Mouse (Mus musculus) embryonic facial prominence, embryonic 10.5 days (tissue): ENCODE measurements at regions not wholly inside any gene's neighbourhood (a gene's known extent, or its start where the extent isn't known, plus 50 kb on each side); places are given as distances from the start of the nearest gene placed in this dataset.
A peak's percentile ranks its signal among the peaks of the same experiment; 100 is the strongest.

Experiments
- DNase-seq: peaks from one replicate; pipeline ENCODE4 v3.0.0-alpha.2; 2017; ENCODE audit warnings: low spot score
- H3K27ac ChIP-seq: fragments of 300-500 bp; sonication (generic); replicated peaks from 2 replicates; pipeline ENCODE4 v1.5.1; 2016; ENCODE audit warnings: mild to moderate bottlenecking
- H3K27me3 ChIP-seq: fragments of 300-500 bp; sonication (generic); replicated peaks from 2 replicates; pipeline ENCODE4 v1.6.1; 2016; ENCODE audit warnings: low read depth, mild to moderate bottlenecking; ENCODE audit not compliant: poor library complexity, severe bottlenecking
- H3K36me3 ChIP-seq: fragments of 300-500 bp; sonication (generic); replicated peaks from 2 replicates; pipeline ENCODE4 v1.6.1; 2016; ENCODE audit warnings: mild to moderate bottlenecking, moderate library complexity
- H3K4me1 ChIP-seq: fragments of 300-500 bp; sonication (generic); 2 replicates; pipeline ENCODE4 v1.6.1; 2016
- H3K4me3 ChIP-seq: fragments of 300-500 bp; sonication (generic); 2 replicates; pipeline ENCODE4 v1.5.1; 2016; ENCODE audit warnings: mild to moderate bottlenecking, moderate library complexity
- H3K9me3 ChIP-seq: fragments of 300-500 bp; sonication (generic); 2 replicates; pipeline ENCODE4 v1.6.1; 2016; ENCODE audit warnings: mild to moderate bottlenecking
- WGBS: fragments of 180-500 bp; shearing (Covaris S2); methylation state at CpG from one replicate; pipeline ENCODE4 v1.1.7; 2016; 5-methylcytosine and 5-hydroxymethylcytosine counted together

GRCm38 (mm10) chr9:117903025-117903424 is 137.3 kb upstream of the Azi2 start:
- DNase-seq = peak; percentile 54

DNA sequence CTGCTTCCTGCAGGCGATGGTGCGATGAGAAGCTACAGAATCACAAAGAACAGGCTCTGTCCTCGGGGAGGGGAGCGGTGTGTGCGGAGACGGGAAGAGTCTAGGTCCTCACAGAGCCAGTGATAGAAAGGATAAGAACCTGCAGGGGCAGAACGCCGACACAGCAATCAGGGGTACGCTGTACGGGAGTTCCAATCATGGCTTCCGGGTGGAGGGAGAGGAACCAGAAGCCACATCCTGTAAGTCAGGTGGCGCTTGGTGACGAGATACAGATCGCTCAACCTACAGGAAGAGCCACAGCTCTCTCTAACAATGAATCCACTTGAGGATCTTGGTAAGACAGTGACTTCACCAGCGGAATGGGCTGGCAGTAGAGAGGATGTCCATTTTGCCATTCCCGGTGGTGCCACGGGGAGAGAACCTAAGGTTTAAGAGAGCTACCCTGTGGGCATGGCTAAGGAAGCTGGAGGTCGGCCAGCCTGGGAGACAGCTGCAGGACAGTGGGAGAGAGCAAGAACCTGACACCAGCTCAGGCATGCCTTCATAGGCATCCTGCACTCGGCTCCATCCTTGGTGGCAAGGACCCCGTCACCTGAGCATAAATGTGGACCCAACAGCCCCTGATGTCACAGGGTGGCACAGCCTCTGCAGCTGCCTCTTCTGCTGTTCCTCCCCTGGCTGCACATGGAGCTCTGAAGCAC is 137.9 kb upstream of the Azi2 start:
- DNase-seq = no peak
- H3K4me1 ChIP-seq = peaks cover 10% of the 10 kb centered on the region
- H3K9me3 ChIP-seq = no peaks in the 10 kb centered on the region
- no peaks in the 10 kb centered on the region for H3K27me3 ChIP-seq
- no peaks in the 10 kb centered on the region for H3K36me3 ChIP-seq
- 89% methylated on average over 20 of the region's 20 CpGs for WGBS
- no peak overlapping the region for H3K27ac ChIP-seq
- no peak overlapping the region for H3K4me3 ChIP-seq

More at GRCm38 (mm10) chr9:117903025-117903424, 137.3 kb upstream of the Azi2 start:
- Histone ChIP-seq H3K27ac (no peak overlapping the region), H3K27me3 (no peaks in the 10 kb centered on the region), H3K4me1 (peaks cover 10% of the 10 kb centered on the region), H3K4me3 (no peak overlapping the region), H3K36me3 (no peaks in the 10 kb centered on the region), H3K9me3 (no peaks in the 10 kb centered on the region)
- 46% methylated on average over 4 of the region's 4 CpGs for WGBS

- Histone ChIP-seq H3K9me3 (no peaks in the 10 kb centered on the region), H3K4me1 (peaks cover 10% of the 10 kb centered on the region), H3K27ac (no peak overlapping the region), H3K4me3 (no peak overlapping the region), H3K36me3 (no peaks in the 10 kb centered on the region), H3K27me3 (no peaks in the 10 kb centered on the region)
- 88% methylated on average over 12 of the region's 12 CpGs for WGBS
- no peak for DNase-seq
These were observed 139.7 kb upstream of the Azi2 start for GRCm38 (mm10) chr9:117900631-117901030.

DNA sequence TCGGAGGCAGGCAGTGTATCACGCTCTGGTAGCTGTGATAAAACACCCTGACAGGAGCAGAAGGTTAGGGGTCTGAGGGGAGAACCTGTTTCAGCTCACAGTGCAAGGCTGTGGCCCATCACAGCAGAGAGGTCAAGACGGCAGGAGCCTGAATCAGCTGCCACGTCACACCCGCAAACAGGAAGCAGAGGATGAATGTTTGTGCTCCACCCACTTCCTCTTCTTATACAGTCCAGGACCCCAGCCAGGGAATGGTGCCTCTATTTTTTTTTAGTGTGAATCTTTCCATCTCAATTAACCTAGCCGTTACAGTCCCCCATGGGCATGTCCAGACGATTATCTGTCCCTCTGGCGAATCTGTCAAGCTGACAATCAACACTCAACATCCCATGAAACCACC is 143.8 kb upstream of the Azi2 start:
- DNase-seq = no peak
- H3K4me3 ChIP-seq = no peak overlapping the region
- H3K4me1 ChIP-seq = peaks cover 7% of the 10 kb centered on the region; the same call in 1 of the 2 replicates
- WGBS = 71% methylated on average over 8 of the region's 8 CpGs
- no peak overlapping the region for H3K27ac ChIP-seq
- no peaks in the 10 kb centered on the region for H3K36me3 ChIP-seq
- no peaks in the 10 kb centered on the region for H3K9me3 ChIP-seq
- no peaks in the 10 kb centered on the region for H3K27me3 ChIP-seq

GRCm38 (mm10) chr9:117892601-117893000 is 147.7 kb upstream of the Azi2 start:
- Histone ChIP-seq H3K4me3 (no peak overlapping the region), H3K27ac (no peak overlapping the region), H3K36me3 (no peaks in the 10 kb centered on the region), H3K9me3 (no peaks in the 10 kb centered on the region), H3K27me3 (no peaks in the 10 kb centered on the region), H3K4me1 (peaks cover 7% of the 10 kb centered on the region; the same call in 1 of the 2 replicates)
- WGBS = 71% methylated on average over 6 of the region's 6 CpGs
- DNase-seq = peak; percentile 11

DNA sequence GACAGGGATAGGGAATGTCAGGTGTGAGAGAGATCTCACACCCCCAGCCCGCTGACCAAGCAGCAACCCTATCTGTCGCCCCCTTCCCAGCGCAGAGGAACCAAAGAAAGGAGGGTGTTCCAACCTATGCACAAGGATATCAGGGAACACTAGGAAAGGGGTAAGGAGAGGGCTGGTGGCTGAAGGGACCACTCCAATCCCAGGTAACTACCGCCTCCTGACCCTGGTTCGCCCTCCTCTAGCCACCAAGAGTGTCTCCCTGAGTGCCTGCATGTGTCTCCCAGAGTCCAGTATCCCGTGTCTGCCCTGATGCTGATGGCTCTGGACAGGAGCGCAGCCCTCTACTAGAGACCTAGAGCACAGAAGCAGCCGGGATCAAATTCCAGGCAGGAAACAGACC is 167.1 kb upstream of the Azi2 start:
- 28% methylated on average over 8 of the region's 8 CpGs for WGBS
- H3K27me3 ChIP-seq = peaks cover 60% of the 10 kb centered on the region
- H3K27ac ChIP-seq = no peak overlapping the region
- no peaks in the 10 kb centered on the region for H3K36me3 ChIP-seq
- no peak for DNase-seq
- no peaks in the 10 kb centered on the region for H3K9me3 ChIP-seq
- peak overlapping the region; percentile 66 for H3K4me3 ChIP-seq
- peaks cover 20% of the 10 kb centered on the region for H3K4me1 ChIP-seq

DNA sequence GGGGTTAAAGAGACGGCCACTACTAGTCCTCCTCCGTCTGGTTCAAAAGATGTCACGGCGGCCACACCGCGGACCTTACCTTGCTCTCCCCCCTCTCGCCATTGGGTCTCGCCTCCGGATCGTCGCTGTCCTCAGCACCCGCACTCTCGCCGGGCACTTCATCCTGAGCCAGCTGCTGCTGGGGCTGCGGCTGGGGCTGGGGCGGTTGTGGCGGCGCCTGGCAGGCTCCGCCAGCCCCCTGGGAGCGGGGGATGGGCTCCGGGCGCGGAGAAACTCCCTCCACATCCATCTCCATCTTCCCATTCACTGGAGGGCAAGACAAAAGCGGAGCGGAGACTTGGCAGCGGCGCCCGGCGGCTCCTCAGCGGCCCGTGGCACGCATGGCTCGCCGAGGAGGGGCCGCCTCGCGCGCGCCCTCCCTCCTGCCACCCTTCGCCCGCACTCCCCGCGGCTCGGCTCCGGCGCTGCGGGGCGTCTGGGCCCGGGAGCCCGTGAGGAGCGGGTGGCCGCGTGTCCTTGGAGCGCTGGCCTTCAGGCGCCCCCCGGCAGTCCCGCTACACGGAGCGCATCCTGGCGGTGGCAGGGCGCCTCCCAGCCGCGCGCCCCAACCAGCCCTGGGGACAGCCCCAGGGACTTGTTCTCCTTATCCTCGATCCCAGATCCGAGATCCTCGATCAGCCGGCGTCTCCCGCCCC is 167.8 kb upstream of the Azi2 start:
- H3K36me3 ChIP-seq = no peaks in the 10 kb centered on the region
- DNase-seq = peak; percentile 74
- peaks cover 20% of the 10 kb centered on the region for H3K4me1 ChIP-seq
- H3K9me3 ChIP-seq = no peaks in the 10 kb centered on the region
- H3K27me3 ChIP-seq = peaks cover 60% of the 10 kb centered on the region
- peak overlapping the region; percentile 80 for H3K27ac ChIP-seq
- H3K4me3 ChIP-seq = peak overlapping the region; percentile 66
- WGBS = under 1% methylated on average over 70 of the region's 70 CpGs

DNA sequence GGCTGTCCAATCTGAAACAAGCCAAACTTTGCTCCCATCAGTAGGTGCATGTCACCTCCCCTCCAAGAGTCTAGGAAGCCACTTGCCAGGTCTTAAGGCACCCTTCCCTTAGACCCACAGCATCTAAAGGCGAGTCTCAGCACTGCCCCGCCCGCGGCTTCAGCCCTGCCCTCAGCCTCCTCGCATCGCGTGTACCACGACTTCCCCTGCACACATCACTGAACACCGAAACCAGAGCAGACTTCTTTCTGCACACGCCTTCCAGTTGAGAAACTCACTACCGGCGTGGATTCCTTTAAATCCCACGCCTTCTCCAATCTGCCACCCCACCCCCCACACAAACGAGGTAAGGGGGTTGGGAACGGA is 168.3 kb upstream of the Azi2 start:
- H3K27ac ChIP-seq = peak overlapping the region; percentile 80
- peak overlapping the region; percentile 66 for H3K4me3 ChIP-seq
- DNase-seq = peak; percentile 48

DNA sequence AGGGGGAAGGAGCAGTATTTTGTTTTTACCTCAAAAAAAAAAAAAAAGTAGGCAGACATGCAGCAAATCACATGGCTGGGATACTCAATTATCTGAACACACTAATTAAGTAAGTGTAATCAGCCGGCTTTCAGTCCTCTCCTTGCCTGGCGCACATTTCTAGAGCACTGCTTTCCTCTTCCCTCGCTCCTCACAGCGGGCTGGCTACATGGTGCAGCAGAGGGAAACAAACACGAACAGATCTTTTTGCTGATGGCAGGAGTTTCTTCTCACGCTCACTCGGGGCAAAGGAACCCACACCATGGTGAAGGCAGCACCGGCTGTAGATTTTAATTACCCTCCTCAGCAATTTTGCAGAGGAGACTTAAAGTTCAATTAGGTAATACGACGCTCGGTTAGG is 169.7 kb upstream of the Azi2 start:
- Histone ChIP-seq H3K27ac (no peak overlapping the region), H3K9me3 (no peaks in the 10 kb centered on the region), H3K27me3 (peaks cover 60% of the 10 kb centered on the region), H3K36me3 (no peaks in the 10 kb centered on the region), H3K4me1 (peaks cover 20% of the 10 kb centered on the region), H3K4me3 (no peak overlapping the region)
- 67% methylated on average over 11 of the region's 11 CpGs for WGBS
- DNase-seq = no peak

More for the DNA sequence above, 168.3 kb upstream of the Azi2 start:
- no peaks in the 10 kb centered on the region for H3K9me3 ChIP-seq
- H3K4me1 ChIP-seq = peaks cover 20% of the 10 kb centered on the region
- peaks cover 60% of the 10 kb centered on the region for H3K27me3 ChIP-seq
- WGBS = under 1% methylated on average over 15 of the region's 15 CpGs
- no peaks in the 10 kb centered on the region for H3K36me3 ChIP-seq

DNA sequence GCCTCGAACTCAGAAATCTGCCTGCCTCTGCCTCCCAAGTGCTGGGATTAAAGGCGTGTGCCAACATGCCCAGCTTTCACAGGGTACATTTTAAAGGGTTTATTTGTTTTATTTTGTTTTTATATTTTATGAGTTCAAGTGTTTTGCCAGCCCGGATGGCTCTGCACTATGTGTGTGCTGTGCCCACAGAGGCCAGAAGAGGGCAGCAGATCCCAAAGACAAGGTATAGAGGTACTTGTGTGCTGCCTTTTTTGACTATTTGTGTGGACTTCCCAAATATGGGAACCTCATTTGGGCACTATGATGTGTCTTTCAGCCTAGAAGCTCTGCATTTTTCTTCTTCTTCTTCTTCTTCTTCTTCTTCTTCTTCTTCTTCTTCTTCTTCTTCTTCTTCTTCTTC is 176.4 kb upstream of the Azi2 start:
- Histone ChIP-seq H3K4me1 (no peaks in the 10 kb centered on the region), H3K4me3 (no peak overlapping the region), H3K27ac (no peak overlapping the region), H3K27me3 (no peaks in the 10 kb centered on the region), H3K36me3 (no peaks in the 10 kb centered on the region), H3K9me3 (no peaks in the 10 kb centered on the region)
- WGBS = 92% methylated on average over 3 of the region's 3 CpGs
- no peak for DNase-seq

DNA sequence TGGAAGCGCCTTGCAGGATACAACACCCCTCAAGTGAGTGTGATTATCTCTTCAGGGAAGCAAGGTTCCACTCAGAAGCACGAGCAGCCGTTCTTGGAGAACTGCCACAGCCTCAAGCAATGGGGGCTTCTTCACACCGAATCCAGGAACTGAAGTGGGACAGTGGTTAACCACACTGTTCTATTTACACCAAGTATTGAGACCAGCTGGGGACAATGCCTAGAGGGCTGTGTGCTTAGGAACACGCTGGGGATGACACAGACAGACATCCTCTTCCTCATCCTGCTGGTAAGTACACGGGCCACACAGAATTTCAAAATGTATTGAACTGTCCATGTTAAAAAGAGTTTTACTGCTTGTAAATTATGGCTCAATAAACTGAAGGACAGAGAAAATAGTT is 177.0 kb upstream of the Azi2 start:
- WGBS = 85% methylated on average over 6 of the region's 6 CpGs

GRCm38 (mm10) chr9:117859580-117860045 is 180.7 kb upstream of the Azi2 start:
- no peak for DNase-seq
- no peaks in the 10 kb centered on the region; the same call in 1 of the 2 replicates for H3K27me3 ChIP-seq
- H3K36me3 ChIP-seq = no peaks in the 10 kb centered on the region
- no peak overlapping the region for H3K27ac ChIP-seq
- no peaks in the 10 kb centered on the region for H3K9me3 ChIP-seq
- H3K4me3 ChIP-seq = no peak overlapping the region
- no peaks in the 10 kb centered on the region for H3K4me1 ChIP-seq
- WGBS = 85% methylated on average over 16 of the region's 16 CpGs

More for the DNA sequence above, 177.0 kb upstream of the Azi2 start:
- DNase-seq = no peak
- H3K4me3 ChIP-seq = no peak overlapping the region
- H3K27me3 ChIP-seq = no peaks in the 10 kb centered on the region
- no peaks in the 10 kb centered on the region for H3K4me1 ChIP-seq
- H3K9me3 ChIP-seq = no peaks in the 10 kb centered on the region
- no peak overlapping the region for H3K27ac ChIP-seq
- no peaks in the 10 kb centered on the region for H3K36me3 ChIP-seq

GRCm38 (mm10) chr9:117843531-117843930 is 196.8 kb upstream of the Azi2 start:
- no peaks in the 10 kb centered on the region for H3K27me3 ChIP-seq
- H3K4me1 ChIP-seq = no peaks in the 10 kb centered on the region
- no peaks in the 10 kb centered on the region for H3K36me3 ChIP-seq
- no peak for DNase-seq
- no peak overlapping the region for H3K27ac ChIP-seq
- H3K4me3 ChIP-seq = no peak overlapping the region
- WGBS = 76% methylated on average over 4 of the region's 4 CpGs
- no peaks in the 10 kb centered on the region for H3K9me3 ChIP-seq
